Mouse (Mus musculus) G1E (cell line): ENCODE results near the gene Rps10.

Experiments used
- CTCF ChIP-seq: IDR thresholded peaks from 2 replicates; pipeline ENCODE4 v1.5.1; 2012; ENCODE audit warnings: low read depth, low read length, inconsistent platforms, mixed read lengths
- GATA1 ChIP-seq: IDR thresholded peaks from 2 replicates; pipeline ENCODE4 v1.6.1; 2012; ENCODE audit warnings: borderline replicate concordance, low read length, inconsistent platforms, mixed read lengths
- TAL1 ChIP-seq: conservative IDR thresholded peaks from 2 replicates; pipeline ENCODE4 v1.6.1; 2012; ENCODE audit warnings: low read depth, low read length, inconsistent platforms, mixed read lengths

DNA sequence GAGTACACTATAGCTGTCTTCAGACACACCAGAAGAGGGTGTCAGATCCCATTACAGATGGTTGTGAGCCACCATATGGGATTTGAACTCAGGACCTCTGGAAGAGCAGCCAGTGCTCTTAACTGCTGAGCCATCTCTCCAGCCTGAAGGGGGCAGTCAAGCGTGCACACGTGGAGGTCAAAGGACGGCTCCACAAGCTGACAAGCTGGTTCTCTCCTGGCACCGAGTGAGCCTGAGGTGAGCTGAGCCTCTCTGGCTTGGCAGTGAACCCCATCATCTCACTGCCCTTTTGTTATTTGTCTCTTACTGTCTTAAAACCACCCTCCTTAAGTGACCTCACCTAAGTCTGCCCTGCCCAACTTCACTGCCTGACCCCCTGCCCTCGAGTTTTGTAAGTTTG, 9.0 kb downstream of the Rps10 start:
- TF ChIP-seq CTCF (no peak), TAL1 (no peak), GATA1 (no peak)
